Comparison of ENCODE assay signal across 8 mouse cellular contexts in the genomic region with DNA sequence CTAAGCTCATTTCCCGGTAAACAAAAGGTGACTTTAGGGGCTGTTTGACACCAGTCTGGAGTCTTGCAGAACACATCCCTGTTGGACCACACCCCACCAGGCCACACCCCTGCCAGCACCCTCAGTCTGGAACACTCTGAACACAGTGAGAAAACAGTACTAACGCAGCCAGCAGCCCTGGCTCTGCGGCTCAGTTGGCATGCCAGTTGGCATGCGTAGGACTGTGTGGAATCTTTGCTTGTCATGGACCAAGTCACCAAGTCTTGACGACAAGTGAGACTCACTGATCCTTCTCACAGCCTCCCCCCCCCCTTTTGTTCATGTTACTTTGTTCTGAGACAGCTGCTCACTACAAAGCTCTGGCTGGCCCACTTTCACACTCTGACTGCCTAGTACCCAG. TPM values are rescaled to one million over a fixed set of nuclear protein-coding genes. Genes with fewer than 3 reads are reported as not detected.
A peak's percentile ranks its signal among the peaks of the same experiment; 100 is the strongest.
DNase-seq lines count a peak whose midpoint lies in the region; ATAC-seq and TF ChIP-seq lines count a peak whose summit lies in the region.

No protein-coding gene starts in this region.

- no peaks in the 10 kb centered on the region for H3K9me3 ChIP-seq in heart, postnatal 0 days (replicated peaks; ENCODE audit: control insufficient read depth, low read length)
- no peaks in the 10 kb centered on the region for H3K9me3 ChIP-seq in liver, embryonic 12.5 days (replicated peaks)

- H3K27me3 ChIP-seq in heart, postnatal 0 days (ENCODE audit: control insufficient read depth, insufficient read depth, low read length) = no peaks in the 10 kb centered on the region
- no peaks in the 10 kb centered on the region for H3K27me3 ChIP-seq in liver, embryonic 12.5 days (replicated peaks)

- WGBS in heart, postnatal 0 days = 42% methylated on average over 5 of the region's 5 CpGs
- 68% methylated on average over 5 of the region's 5 CpGs for WGBS in liver, embryonic 12.5 days (ENCODE audit: insufficient replicate concordance)

- no peak for TF ChIP-seq CTCF in heart, postnatal 0 days (IDR thresholded peaks at IDR 0.05; ENCODE audit: low read depth)

- H3K36me3 ChIP-seq in heart, postnatal 0 days (replicated peaks; ENCODE audit: control insufficient read depth, insufficient read depth, low read length) = no peaks in the 10 kb centered on the region
- no peaks in the 10 kb centered on the region for H3K36me3 ChIP-seq in liver, embryonic 12.5 days

- no peak overlapping the region for H3K4me3 ChIP-seq in heart, postnatal 0 days (ENCODE audit: low read depth, low read length)
- H3K4me3 ChIP-seq in liver, embryonic 12.5 days = no peak overlapping the region

- DNase-seq in layer of hippocampus, adult 11-12 months (ENCODE audit: low spot score) = peak; percentile 64
- DNase-seq in layer of hippocampus, adult 9-10 months (ENCODE audit: low spot score) = no peak
- DNase-seq in heart, postnatal 0 days (ENCODE audit: low spot score) = peak; percentile 46
- DNase-seq in ovary, adult 18-20 months (ENCODE audit: low spot score) = no peak
- no peak for DNase-seq in cerebellum, postnatal 25 days

- peak; percentile 75 for ATAC-seq in erythroblast, adult 5-6 weeks (replicated peaks; ENCODE audit: low FRiP score, poor library complexity, severe bottlenecking)
- ATAC-seq in heart, postnatal 0 days (ENCODE audit: insufficient read depth, low read depth) = peak; percentile 79
- ATAC-seq in liver, embryonic 12.5 days = peak; percentile 38; the same call in 1 of the 2 replicates
- no peak for ATAC-seq in activated CD4-positive, CD25-positive, alpha-beta regulatory T cell, adult 4 months

- H3K9ac ChIP-seq in heart, postnatal 0 days (replicated peaks; ENCODE audit: low read depth, low read length) = no peak overlapping the region
- no peak overlapping the region for H3K9ac ChIP-seq in liver, embryonic 12.5 days

- H3K4me2 ChIP-seq in heart, postnatal 0 days (ENCODE audit: low read depth, low read length) = no peak overlapping the region
- no peak overlapping the region for H3K4me2 ChIP-seq in liver, embryonic 12.5 days

- H3K4me1 ChIP-seq in heart, postnatal 0 days (ENCODE audit: control insufficient read depth, insufficient read depth) = no peaks in the 10 kb centered on the region
- H3K4me1 ChIP-seq in liver, embryonic 12.5 days = peaks cover 14% of the 10 kb centered on the region

- no peak for TF ChIP-seq EP300 in heart, postnatal 0 days (IDR thresholded peaks at IDR 0.05; ENCODE audit: low read depth)

- H3K27ac ChIP-seq in heart, postnatal 0 days (ENCODE audit: low read depth) = peak overlapping the region; percentile 48
- H3K27ac ChIP-seq in liver, embryonic 12.5 days = no peak overlapping the region

RNA-seq across cellular contexts. Expression of a gene that starts 6.0 kb away (rescaled TPM):
- total RNA-seq in erythroblast, adult 5-6 weeks (2015; ENCODE audit: low replicate concordance) = 41.1 and 51.6 TPM in 2 replicates
- 20.9 and 26.2 TPM in 2 replicates for total RNA-seq in erythroblast, adult 5-6 weeks (2017; ENCODE audit: low replicate concordance)
- total RNA-seq in heart, postnatal 0 days (2014; rRNA removed; ENCODE audit: low replicate concordance) = 438 and 495 TPM in 2 replicates
- 202 and 205 TPM in 2 replicates for polyA plus RNA-seq in heart, postnatal 0 days (2015; fragmentation: Nextera tagmentation; extraction: Ambion mirVana)
- 266 and 269 TPM in 2 replicates for polyA plus RNA-seq in liver, embryonic 12.5 days (2016; fragmentation: Nextera tagmentation; extraction: Ambion mirVana)
- polyA plus RNA-seq in activated CD4-positive, CD25-positive, alpha-beta regulatory T cell, adult 4 months (2017; shearing (Covaris generic)) = 100 to 1,000 TPM; 115 to 120 TPM

RNA-seq across cellular contexts. Expression of a gene that starts 6.9 kb away (rescaled TPM):
- total RNA-seq in erythroblast, adult 5-6 weeks (2015; ENCODE audit: low replicate concordance) = 1.2 and 5.9 TPM in 2 replicates
- total RNA-seq in erythroblast, adult 5-6 weeks (2017; ENCODE audit: low replicate concordance) = 0.28 and 1.4 TPM in 2 replicates
- 18.0 and 36.3 TPM in 2 replicates for total RNA-seq in heart, postnatal 0 days (2014; rRNA removed; ENCODE audit: low replicate concordance)
- 26.9 and 29.1 TPM in 2 replicates for polyA plus RNA-seq in heart, postnatal 0 days (2015; fragmentation: Nextera tagmentation; extraction: Ambion mirVana)
- polyA plus RNA-seq in liver, embryonic 12.5 days (2016; fragmentation: Nextera tagmentation; extraction: Ambion mirVana) = 19.6 and 24.2 TPM in 2 replicates
- polyA plus RNA-seq in activated CD4-positive, CD25-positive, alpha-beta regulatory T cell, adult 4 months (2017; shearing (Covaris generic)) = 1 to 10 TPM; 7.1 to 7.4 TPM

RNA-seq across cellular contexts. Expression of a gene that starts 31.7 kb away (rescaled TPM):
- total RNA-seq in erythroblast, adult 5-6 weeks (2015; ENCODE audit: low replicate concordance) = 29.2 and 53.9 TPM in 2 replicates
- 52.2 and 61.9 TPM in 2 replicates for total RNA-seq in erythroblast, adult 5-6 weeks (2017; ENCODE audit: low replicate concordance)
- total RNA-seq in heart, postnatal 0 days (2014; rRNA removed; ENCODE audit: low replicate concordance) = 322 and 503 TPM in 2 replicates
- 45.9 and 49.5 TPM in 2 replicates for polyA plus RNA-seq in heart, postnatal 0 days (2015; fragmentation: Nextera tagmentation; extraction: Ambion mirVana)
- 59.5 and 66.8 TPM in 2 replicates for polyA plus RNA-seq in liver, embryonic 12.5 days (2016; fragmentation: Nextera tagmentation; extraction: Ambion mirVana)
- 10 to 100 TPM; 12.5 to 20.0 TPM for polyA plus RNA-seq in activated CD4-positive, CD25-positive, alpha-beta regulatory T cell, adult 4 months (2017; shearing (Covaris generic))

RNA-seq across cellular contexts. Expression of a gene that starts 34.8 kb away (rescaled TPM):
- not detected in 2 replicates for total RNA-seq in erythroblast, adult 5-6 weeks (2015; ENCODE audit: low replicate concordance)
- total RNA-seq in erythroblast, adult 5-6 weeks (2017; ENCODE audit: low replicate concordance) = 0.60 TPM in 1 of 2 replicates, not detected in the other
- total RNA-seq in heart, postnatal 0 days (2014; rRNA removed; ENCODE audit: low replicate concordance) = 0.15 and 5.4 TPM in 2 replicates
- 1.4 and 1.7 TPM in 2 replicates for polyA plus RNA-seq in heart, postnatal 0 days (2015; fragmentation: Nextera tagmentation; extraction: Ambion mirVana)
- polyA plus RNA-seq in liver, embryonic 12.5 days (2016; fragmentation: Nextera tagmentation; extraction: Ambion mirVana) = 4.4 and 4.9 TPM in 2 replicates
- polyA plus RNA-seq in activated CD4-positive, CD25-positive, alpha-beta regulatory T cell, adult 4 months (2017; shearing (Covaris generic)) = not detected

RNA-seq across cellular contexts. Expression of a gene that starts 36.2 kb away (rescaled TPM):
- total RNA-seq in erythroblast, adult 5-6 weeks (2015; ENCODE audit: low replicate concordance) = not detected in 2 replicates
- not detected in 2 replicates for total RNA-seq in erythroblast, adult 5-6 weeks (2017; ENCODE audit: low replicate concordance)
- not detected in 2 replicates for total RNA-seq in heart, postnatal 0 days (2014; rRNA removed; ENCODE audit: low replicate concordance)
- polyA plus RNA-seq in heart, postnatal 0 days (2015; fragmentation: Nextera tagmentation; extraction: Ambion mirVana) = not detected in 2 replicates
- polyA plus RNA-seq in liver, embryonic 12.5 days (2016; fragmentation: Nextera tagmentation; extraction: Ambion mirVana) = not detected in 2 replicates
- polyA plus RNA-seq in activated CD4-positive, CD25-positive, alpha-beta regulatory T cell, adult 4 months (2017; shearing (Covaris generic)) = not detected

Comparison
In these comparisons a context has a peak if more than half of its experiments do, and no peak if none do; other contexts are left out.
1. DNase-seq: peak in layer of hippocampus, adult 11-12 months (single experiment) and heart, postnatal 0 days (single experiment); none in layer of hippocampus, adult 9-10 months (single experiment), ovary, adult 18-20 months (single experiment) and cerebellum, postnatal 25 days (0 of 2).